Mouse (Mus musculus): ENCODE results near the gene Tshz3.

The Tshz3 gene

GRCm38 (mm10) chr7:36697118-36697855 is 631 bp upstream of the Tshz3 start:
- DNase-seq, result peak; percentile 62

- no peak for DNase-seq
Observed at GRCm38 (mm10) chr7:36698589-36698946, 650 bp downstream of the Tshz3 start.

- peak; percentile 60 for DNase-seq
Observed at GRCm38 (mm10) chr7:36699001-36699987, 1.4 kb downstream of the Tshz3 start.

- DNase-seq, result no peak
Observed at GRCm38 (mm10) chr7:36706636-36707035, 8.7 kb downstream of the Tshz3 start.

- no peak for DNase-seq
Observed at GRCm38 (mm10) chr7:36707266-36707665, 9.3 kb downstream of the Tshz3 start.

- DNase-seq, result no peak
Observed at GRCm38 (mm10) chr7:36707681-36708350, 9.9 kb downstream of the Tshz3 start.

GRCm38 (mm10) chr7:36708823-36709222 is 10.9 kb downstream of the Tshz3 start:
- DNase-seq, result no peak

GRCm38 (mm10) chr7:36709239-36709638 is 11.3 kb downstream of the Tshz3 start:
- DNase-seq, result no peak

- no peak for DNase-seq
Observed at GRCm38 (mm10) chr7:36709974-36710373, 12.1 kb downstream of the Tshz3 start.

- no peak for DNase-seq
Observed at GRCm38 (mm10) chr7:36710387-36710786, 12.5 kb downstream of the Tshz3 start.

- DNase-seq, result peak; percentile 38
Observed at GRCm38 (mm10) chr7:36711766-36712165, 13.8 kb downstream of the Tshz3 start.

GRCm38 (mm10) chr7:36714323-36714722 is 16.4 kb downstream of the Tshz3 start:
- no peak for DNase-seq

GRCm38 (mm10) chr7:36717192-36717591 is 19.3 kb downstream of the Tshz3 start:
- no peak for DNase-seq

- no peak for DNase-seq
Observed at GRCm38 (mm10) chr7:36720830-36721229, 22.9 kb downstream of the Tshz3 start.

GRCm38 (mm10) chr7:36736303-36737050 is 38.6 kb downstream of the Tshz3 start:
- DNase-seq, result peak; percentile 24

- no peak for DNase-seq
Observed at GRCm38 (mm10) chr7:36751480-36751879, 53.6 kb downstream of the Tshz3 start.

- DNase-seq, result no peak
Observed at GRCm38 (mm10) chr7:36767501-36768092, 69.7 kb downstream of the Tshz3 start.

GRCm38 (mm10) chr7:36773086-36773485 is 75.2 kb downstream of the Tshz3 start:
- DNase-seq, result no peak

GRCm38 (mm10) chr7:36776956-36777355 is 79.0 kb downstream of the Tshz3 start:
- no peak for DNase-seq

GRCm38 (mm10) chr7:36778456-36778855 is 80.5 kb downstream of the Tshz3 start:
- DNase-seq, result no peak

GRCm38 (mm10) chr7:36784243-36784773 is 86.4 kb downstream of the Tshz3 start:
- DNase-seq, result no peak
